Mouse (Mus musculus) 3134 (cell line): ENCODE results near the gene Srgap3.

Experiments
- DNase-seq: peaks from one replicate; pipeline ENCODE4 v3.0.0-alpha.2; 2011; ENCODE audit warnings: low spot score; ENCODE audit not compliant: insufficient read length; ENCODE audit errors: extremely low read depth

Srgap3 gene

DNA sequence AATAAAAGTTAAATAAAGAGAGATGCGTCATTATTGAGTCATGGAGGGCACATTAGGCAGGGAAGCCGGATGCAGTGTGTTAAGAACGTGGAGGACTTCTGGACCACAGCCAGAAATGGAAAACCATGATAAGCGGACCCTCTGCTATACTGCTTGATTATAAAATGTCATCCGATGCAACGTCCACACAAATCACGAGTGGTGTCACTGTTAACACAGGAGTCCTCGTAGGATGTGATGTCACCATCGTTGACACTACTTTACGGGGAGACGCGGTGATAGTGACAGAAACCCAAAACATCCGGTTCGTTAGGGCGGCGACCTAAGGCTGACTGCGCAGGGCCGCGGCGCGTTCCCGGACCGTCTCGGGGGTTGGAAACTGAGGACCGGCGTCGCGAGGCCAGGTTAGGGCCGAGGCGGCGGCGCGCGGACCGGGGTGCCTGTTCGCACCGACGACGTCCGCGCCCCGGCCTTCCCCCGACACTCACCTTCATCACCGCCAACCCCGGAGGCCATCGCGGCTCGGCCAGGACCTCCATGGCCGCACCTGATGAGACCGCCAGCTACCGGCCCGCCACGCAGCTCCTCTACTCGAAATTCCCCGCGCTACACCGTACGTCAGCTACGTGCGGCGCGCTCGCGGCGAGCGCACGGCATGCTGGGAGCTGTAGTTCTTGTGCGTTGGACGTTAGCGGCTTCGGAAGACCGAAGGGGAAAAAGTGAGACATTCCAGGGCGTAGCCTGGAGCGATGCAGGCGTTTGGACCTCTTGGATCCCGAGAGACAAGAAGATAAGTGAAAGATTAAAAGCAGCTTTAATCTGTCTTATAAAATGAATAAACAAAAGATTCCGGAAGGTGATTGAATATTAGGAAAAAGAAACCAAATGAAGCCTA, 250.8 kb downstream of the Srgap3 start, which contains the start of gene Rad18:
Gene Rad18, minus strand, starts transcription at position 631 of the 895 bp plus-strand sequence.
- peak; percentile 99 for DNase-seq

DNA sequence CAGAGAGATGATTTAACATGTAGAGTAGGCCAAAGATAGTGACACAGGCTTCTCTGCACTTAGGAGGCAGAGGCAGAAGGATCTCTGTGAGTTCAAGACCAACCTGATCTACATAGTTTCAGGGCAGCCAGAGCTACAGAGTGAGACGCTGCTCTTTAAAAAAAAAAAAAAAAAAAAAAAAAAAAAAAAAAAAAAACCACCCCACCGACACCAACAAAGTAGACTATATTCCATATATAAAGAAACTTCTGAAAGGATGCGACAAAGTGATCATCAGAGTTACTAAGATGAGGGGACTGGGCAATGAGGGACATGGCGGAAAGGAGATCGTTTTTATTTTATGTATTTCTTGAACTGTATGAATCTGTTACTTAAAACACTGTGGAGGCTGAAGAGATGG, 252.6 kb downstream of the Srgap3 start:
- no peak for DNase-seq

GRCm38 (mm10) chr6:112691523-112691922, 255.5 kb downstream of the Srgap3 start:
- no peak for DNase-seq

DNA sequence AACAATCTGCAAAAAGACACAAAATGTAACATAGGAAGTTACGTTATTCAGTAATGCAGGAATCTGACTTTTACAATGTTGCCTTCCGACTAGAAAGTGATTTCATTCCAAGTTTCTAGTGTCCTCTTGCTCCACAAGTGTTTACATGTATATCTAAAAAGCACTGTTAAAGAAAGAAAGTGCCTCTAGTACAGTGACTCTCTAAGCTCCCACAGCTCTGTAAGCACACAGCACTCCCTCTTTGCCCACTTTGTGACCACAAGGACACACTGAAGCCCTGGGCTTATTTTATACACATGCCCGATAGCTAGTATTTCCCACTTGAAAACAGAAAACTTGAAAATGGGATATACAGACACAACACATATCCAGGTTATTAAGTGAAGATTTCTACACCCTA, 259.0 kb downstream of the Srgap3 start:
- no peak for DNase-seq

DNA sequence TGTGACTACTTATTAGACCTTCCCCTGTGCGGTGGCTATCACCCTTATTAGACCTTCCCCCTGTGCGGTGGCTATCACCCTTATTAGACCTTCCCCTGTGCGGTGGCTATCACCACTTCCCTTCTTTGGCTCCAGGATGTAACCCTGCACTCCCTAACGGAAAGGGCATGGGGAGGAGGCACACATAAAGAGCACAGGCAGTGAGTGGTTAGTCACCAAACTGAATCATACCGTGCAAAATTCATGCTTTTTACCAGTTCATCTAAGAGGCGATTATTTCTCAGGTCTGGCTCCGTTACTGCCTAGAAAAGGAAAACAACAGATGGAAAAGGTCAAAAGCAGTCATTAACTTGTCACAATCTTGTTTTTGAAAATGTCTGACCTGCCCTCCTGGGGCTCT, 260.6 kb downstream of the Srgap3 start:
- no peak for DNase-seq

DNA sequence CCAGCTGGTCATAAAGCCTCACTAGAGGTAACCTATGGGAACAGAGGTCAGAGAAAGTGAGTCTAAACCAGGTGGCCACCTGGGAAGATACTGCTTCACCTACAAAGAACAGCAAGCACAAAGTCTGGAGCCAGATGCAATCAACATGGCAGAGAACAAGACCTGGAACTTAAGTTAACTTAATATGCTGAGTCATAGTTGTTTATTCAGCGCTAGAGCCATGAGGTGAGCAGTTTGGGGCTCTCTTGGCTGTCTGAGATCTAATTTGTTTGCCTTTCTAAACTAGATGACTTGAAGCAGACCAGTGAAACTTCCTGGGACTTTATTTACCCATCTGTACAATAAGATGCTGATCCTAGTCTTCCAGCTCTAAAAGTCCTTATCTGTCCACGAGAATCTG, 263.0 kb downstream of the Srgap3 start:
- DNase-seq = no peak
